Mouse (Mus musculus) liver, embryonic 14.5 days (tissue): Measurements from ENCODE around the gene Stx18. TPM values are rescaled to one million over a fixed set of nuclear protein-coding genes. Genes with fewer than 3 reads are reported as not detected.

Experiments used
- ATAC-seq: fragments of 200-750 bp; cut with Nextera tagmentation; 2 replicates; pipeline ENCODE4 v1.8.0; 2017; ENCODE audit warnings: moderate number of reproducible peaks, mild to moderate bottlenecking, moderate library complexity; ENCODE audit not compliant: insufficient read depth
- DNase-seq, 3 experiments: peaks; one replicate each; pipeline ENCODE4 v3.0.0-alpha.2; 2012 to 2013; ENCODE audit warnings: low read depth in 3 of 3, low spot score in 3 of 3
- H3K27ac ChIP-seq: fragments of 300-500 bp; sonication (generic); 2 replicates; pipeline ENCODE4 v1.5.1; 2014; ENCODE audit warnings: moderate library complexity, mild to moderate bottlenecking, control low read depth, inconsistent platforms
- H3K27me3 ChIP-seq: fragments of 300-500 bp; sonication (generic); 2 replicates; pipeline ENCODE4 v1.6.1; 2014; ENCODE audit warnings: mild to moderate bottlenecking, low read length, moderate library complexity; ENCODE audit not compliant: control insufficient read depth, insufficient read depth
- H3K36me3 ChIP-seq: fragments of 300-500 bp; sonication (generic); replicated peaks from 2 replicates; pipeline ENCODE4 v1.6.1; 2014; ENCODE audit warnings: low read depth; ENCODE audit not compliant: control insufficient read depth, insufficient read depth
- H3K4me1 ChIP-seq, 2 experiments: fragments of 200-500 bp in 1 of 2; fragments of 300-500 bp in 1 of 2; sonication (generic) in 1 of 2; replicated peaks; 2 replicates each; pipeline ENCODE4 v1.6.1; 2012 to 2014; ENCODE audit warnings: antibody characterized with exemption in 1 of 2, inconsistent platforms in 1 of 2, low read length in 1 of 2; ENCODE audit not compliant: control insufficient read depth in 2 of 2, insufficient read depth in 2 of 2
- H3K4me2 ChIP-seq: fragments of 300-500 bp; sonication (generic); 2 replicates; pipeline ENCODE4 v1.6.1; 2014; ENCODE audit warnings: low read depth, mild to moderate bottlenecking, control low read depth, moderate library complexity
- H3K4me3 ChIP-seq, 2 experiments: fragments of 200-500 bp in 1 of 2; fragments of 300-500 bp in 1 of 2; sonication (generic) in 1 of 2; 2 replicates each; pipeline ENCODE4 v1.5.1; 2012 to 2014; ENCODE audit warnings: low read depth in 2 of 2, low read length in 2 of 2, mild to moderate bottlenecking in 2 of 2, control low read depth in 1 of 2, inconsistent platforms in 1 of 2, moderate library complexity in 1 of 2; ENCODE audit not compliant: insufficient read depth in 1 of 2
- H3K9ac ChIP-seq: fragments of 300-500 bp; sonication (generic); replicated peaks from 2 replicates; pipeline ENCODE4 v1.6.1; 2014; ENCODE audit warnings: mild to moderate bottlenecking, control low read depth, moderate library complexity
- H3K9me3 ChIP-seq: fragments of 300-500 bp; sonication (generic); 2 replicates; pipeline ENCODE4 v1.6.1; 2016; ENCODE audit warnings: low read length, mixed read lengths; ENCODE audit not compliant: control insufficient read depth
- CTCF ChIP-seq: IDR thresholded peaks from 2 replicates; pipeline ENCODE4 v1.5.1; 2016; ENCODE audit warnings: antibody characterized with exemption, low read depth, control low read depth
- EP300 ChIP-seq: IDR thresholded peaks from 2 replicates; pipeline ENCODE4 v1.6.1; 2016; ENCODE audit warnings: antibody characterized with exemption, low read depth
- WGBS: fragments of 180-500 bp; shearing (Covaris S2); extraction: QIAGEN DNeasy Blood & Tissue Kit; methylation state at CpG from one replicate; pipeline ENCODE4 v1.1.7; 2014; ENCODE audit not compliant: insufficient replicate concordance; 5-methylcytosine and 5-hydroxymethylcytosine counted together
- polyA plus RNA-seq, 2 experiments: library from polyadenylated mRNA; depleted of rRNA in 1 of 2; stranded (reverse) in 1 of 2; unstranded in 1 of 2; fragments of >200 nt; fragmentation: Nextera tagmentation in 1 of 2; extraction: Ambion mirVana in 1 of 2; gene quantifications; 2 replicates each; pipeline versions ENCODE4 v1.2.1 to v1.2.3; 2012 to 2014

The Stx18 gene
- polyA plus RNA-seq, 2 experiments = 8.0 to 12.6 TPM

DNA sequence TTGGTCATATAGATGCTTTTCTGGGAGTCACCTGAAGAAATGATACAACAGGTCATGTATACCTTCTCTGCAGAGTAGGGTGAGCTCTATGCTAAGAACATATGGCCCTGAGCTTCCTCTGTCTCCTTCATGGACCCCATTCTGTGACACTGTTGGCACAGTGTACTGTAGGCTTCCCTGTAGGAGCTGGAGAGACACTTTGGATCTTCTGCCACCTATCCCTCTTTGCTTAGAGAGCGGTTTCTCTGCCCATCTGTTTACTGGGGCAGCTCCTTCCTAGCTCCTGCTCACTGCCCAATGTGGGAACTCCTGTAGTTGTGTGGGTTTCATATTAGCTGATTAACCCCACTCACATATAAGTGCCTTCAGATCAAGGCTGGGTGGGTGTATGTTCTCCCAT is 28.1 kb downstream of the Stx18 start:
- Histone ChIP-seq H3K9ac (no peak overlapping the region), H3K4me1 (no peaks in the 10 kb centered on the region), H3K4me3 (no peak overlapping the region), H3K36me3 (no peaks in the 10 kb centered on the region), H3K27ac (no peak overlapping the region), H3K4me2 (no peak overlapping the region), H3K9me3 (no peaks in the 10 kb centered on the region), H3K27me3 (no peaks in the 10 kb centered on the region)
- 78% methylated on average over 1 of the region's 1 CpGs for WGBS
- no peak for ATAC-seq
- TF ChIP-seq CTCF (no peak), EP300 (no peak)
- no peak for DNase-seq

DNA sequence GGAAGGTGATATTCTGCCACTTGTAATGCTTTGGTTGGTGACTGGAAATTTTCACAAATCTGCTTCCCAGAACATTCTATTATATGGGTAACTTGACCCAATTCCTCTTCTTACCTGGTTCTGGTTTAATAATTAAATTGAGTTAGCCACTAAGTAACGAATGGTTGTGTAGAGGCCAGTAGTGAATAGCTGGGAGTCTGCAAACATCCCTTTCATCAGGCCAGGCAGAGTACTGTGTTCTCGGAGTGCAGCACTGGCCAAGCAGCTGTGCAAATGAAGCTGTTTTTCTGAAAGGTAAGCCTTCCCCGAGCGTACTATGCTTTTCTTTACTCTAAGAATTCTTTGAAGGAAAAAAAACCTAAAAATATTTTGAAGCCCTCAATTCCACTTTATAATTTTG is 37.8 kb downstream of the Stx18 start:
- Histone ChIP-seq H3K36me3 (no peaks in the 10 kb centered on the region), H3K9me3 (no peaks in the 10 kb centered on the region), H3K4me3 (no peak overlapping the region), H3K9ac (no peak overlapping the region), H3K27ac (no peak overlapping the region), H3K4me2 (no peak overlapping the region), H3K27me3 (no peaks in the 10 kb centered on the region), H3K4me1 (peaks cover 0 to 2% of the 10 kb centered on the region in 2 experiments; a peak in 1 of 4 replicates)
- 71% methylated on average over 4 of the region's 4 CpGs for WGBS
- ATAC-seq = no peak
- no peak for TF ChIP-seq EP300
- no peak for TF ChIP-seq CTCF
- no peak for DNase-seq

DNA sequence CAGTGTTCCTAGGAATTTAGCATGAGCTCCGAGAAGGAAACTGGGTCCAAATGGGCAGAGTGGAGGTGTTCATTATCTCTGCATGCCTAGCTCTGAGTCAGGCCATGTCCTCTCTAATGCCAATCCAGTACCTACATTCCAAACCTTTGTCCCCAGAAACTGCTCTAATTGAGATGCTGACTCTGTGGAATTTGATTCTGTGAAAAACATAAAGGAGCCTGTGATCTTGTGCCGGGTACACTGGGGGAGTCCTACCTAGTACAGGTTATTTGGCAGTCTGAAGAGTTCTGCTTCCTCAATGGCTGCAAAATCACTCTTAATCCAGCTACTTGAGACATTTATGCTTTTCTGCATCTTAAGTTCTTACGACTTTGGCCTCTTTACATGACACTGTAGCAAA is 40.0 kb downstream of the Stx18 start:
- Histone ChIP-seq H3K36me3 (no peaks in the 10 kb centered on the region), H3K9ac (no peak overlapping the region), H3K27ac (no peak overlapping the region), H3K27me3 (no peaks in the 10 kb centered on the region), H3K4me1 (peaks cover 0 to 2% of the 10 kb centered on the region in 2 experiments; a peak in 1 of 4 replicates), H3K9me3 (no peaks in the 10 kb centered on the region), H3K4me3 (no peak overlapping the region), H3K4me2 (no peak overlapping the region)
- ATAC-seq (no peak), DNase-seq (no peak)
- 69% methylated on average over 3 of the region's 3 CpGs for WGBS
- TF ChIP-seq CTCF (no peak), EP300 (no peak)

DNA sequence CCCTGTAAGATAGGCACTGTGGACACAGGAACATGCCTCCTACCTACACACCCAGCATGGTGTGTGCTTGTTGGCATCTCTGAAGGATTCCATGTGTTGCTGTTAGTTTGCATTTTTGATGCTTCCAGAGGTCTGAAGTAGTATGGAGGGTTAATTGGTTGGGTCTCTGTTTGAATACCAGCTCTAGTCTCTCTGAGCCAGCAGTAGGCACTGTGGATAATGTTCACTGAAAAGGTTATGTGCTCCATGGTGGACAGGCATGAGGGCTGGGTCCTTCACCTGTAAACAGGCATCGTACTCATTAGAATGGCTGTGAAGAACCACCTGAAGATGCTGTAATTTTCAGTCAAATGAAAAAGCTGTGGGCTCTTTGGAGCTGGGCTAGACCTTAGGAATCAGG is 41.9 kb downstream of the Stx18 start:
- no peak overlapping the region for H3K4me3 ChIP-seq
- H3K9me3 ChIP-seq = no peaks in the 10 kb centered on the region
- no peaks in the 10 kb centered on the region; a peak in 1 of 4 replicates for H3K4me1 ChIP-seq
- WGBS = 68% methylated on average over 1 of the region's 1 CpGs
- ATAC-seq (no peak), DNase-seq (no peak)
- H3K27me3 ChIP-seq = no peaks in the 10 kb centered on the region
- H3K4me2 ChIP-seq = no peak overlapping the region
- no peaks in the 10 kb centered on the region for H3K36me3 ChIP-seq
- H3K9ac ChIP-seq = no peak overlapping the region
- no peak for TF ChIP-seq CTCF
- TF ChIP-seq EP300 = no peak
- H3K27ac ChIP-seq = no peak overlapping the region

DNA sequence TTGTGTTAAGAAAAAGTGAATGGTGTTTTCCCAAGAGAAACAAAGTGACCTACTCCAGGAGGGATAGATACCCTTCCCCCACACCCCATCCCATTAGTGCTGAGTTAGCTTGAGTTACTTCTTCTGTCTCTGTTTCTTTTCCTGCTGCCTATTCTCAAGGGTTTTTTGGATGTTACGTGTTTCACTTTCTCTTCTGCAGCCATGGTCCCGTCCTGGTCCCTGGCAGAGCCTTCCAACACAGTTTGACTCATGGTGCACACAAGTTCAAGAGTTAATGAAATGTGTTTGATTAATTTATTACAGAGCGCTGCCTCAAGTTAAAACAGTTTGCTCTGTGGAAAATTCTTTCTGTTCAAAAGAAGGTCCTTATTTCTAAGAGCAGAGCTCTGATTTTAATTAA is 44.0 kb downstream of the Stx18 start:
- WGBS = 72% methylated on average over 3 of the region's 3 CpGs
- no peak overlapping the region for H3K9ac ChIP-seq
- H3K4me3 ChIP-seq = no peak overlapping the region
- no peak for ATAC-seq
- H3K9me3 ChIP-seq = no peaks in the 10 kb centered on the region
- no peak overlapping the region for H3K4me2 ChIP-seq
- no peak for DNase-seq
- H3K36me3 ChIP-seq = no peaks in the 10 kb centered on the region
- no peak overlapping the region for H3K27ac ChIP-seq
- TF ChIP-seq EP300 (no peak), CTCF (no peak)
- no peaks in the 10 kb centered on the region for H3K4me1 ChIP-seq
- H3K27me3 ChIP-seq = no peaks in the 10 kb centered on the region

DNA sequence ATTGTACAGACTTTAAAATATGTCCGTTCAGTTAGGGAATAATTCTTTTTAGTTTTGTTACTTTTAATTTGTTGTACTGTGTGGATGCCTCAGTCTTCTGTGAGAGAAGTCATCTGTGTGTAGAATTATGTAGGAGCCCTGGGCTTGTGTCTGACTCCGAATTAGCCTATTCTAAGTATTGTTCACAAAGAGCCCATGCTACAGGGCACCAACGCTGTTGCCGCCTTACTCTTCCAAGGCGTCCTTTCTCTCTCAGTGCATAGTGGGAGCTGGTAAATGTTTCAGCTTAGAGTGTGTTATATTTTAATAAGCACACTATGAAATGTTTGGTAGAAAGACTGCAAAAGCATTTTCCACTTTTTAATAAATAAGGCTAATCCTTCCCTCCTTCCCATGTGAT is 44.8 kb downstream of the Stx18 start:
- no peaks in the 10 kb centered on the region for H3K36me3 ChIP-seq
- H3K4me3 ChIP-seq = no peak overlapping the region
- H3K9me3 ChIP-seq = no peaks in the 10 kb centered on the region
- DNase-seq (no peak), ATAC-seq (no peak)
- H3K4me2 ChIP-seq = no peak overlapping the region
- 73% methylated on average over 5 of the region's 5 CpGs for WGBS
- H3K9ac ChIP-seq = no peak overlapping the region
- no peaks in the 10 kb centered on the region for H3K27me3 ChIP-seq
- H3K27ac ChIP-seq = no peak overlapping the region
- TF ChIP-seq EP300 (no peak), CTCF (no peak)
- H3K4me1 ChIP-seq = no peaks in the 10 kb centered on the region
